Mouse (Mus musculus) cerebellum, postnatal 14 days (tissue): Measurements from ENCODE around the gene Csta1.
"Not testable (repeated sequence)": the region's sequence is repeated elsewhere in the genome, so short reads cannot be mapped to it uniquely, and the experiment has no call there.

Experiments used
- DNase-seq, 2 experiments: peaks; one replicate each; pipeline ENCODE4 v3.0.0; 2021; ENCODE audit warnings: mixed read lengths in 2 of 2

The Csta1 gene

GRCm38 (mm10) chr16:36131141-36131540 lies at the start of gene Csta1:
Gene Csta1 (minus strand): TSS chr16:36131241.
- DNase-seq, result no peak

- no peak for DNase-seq
Observed at GRCm38 (mm10) chr16:36179910-36180309, 48.9 kb upstream of the Csta1 start.

DNA sequence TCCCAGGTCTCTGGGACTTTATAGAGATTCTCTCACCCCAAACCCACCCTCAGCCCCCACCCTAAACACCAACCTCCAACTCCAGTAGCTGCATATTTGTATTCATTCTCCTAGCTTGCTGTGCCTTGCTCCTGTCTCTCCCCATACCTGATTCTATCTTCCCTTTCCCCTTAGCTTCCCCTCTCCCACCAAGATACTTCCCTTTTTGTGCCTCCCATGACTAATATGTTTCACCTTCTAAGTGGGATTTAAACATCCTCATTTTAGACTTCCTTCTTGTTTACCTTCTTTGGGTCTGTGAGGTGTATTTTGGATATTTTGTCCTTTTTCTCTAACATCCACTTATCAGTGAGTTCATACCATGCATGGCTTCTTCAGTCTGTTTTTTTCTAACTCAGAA lies 45.1 kb upstream of the Csta1 start:
- DNase-seq, result no peak

- DNase-seq, result not testable (repeated sequence)
Observed at GRCm38 (mm10) chr16:36167841-36168240, 36.8 kb upstream of the Csta1 start.

GRCm38 (mm10) chr16:36156402-36156975 lies 25.4 kb upstream of the Csta1 start, which contains the start of gene Stfa2l1:
Gene Stfa2l1 (plus strand): TSS chr16:36156811.
- DNase-seq, result no peak

DNA sequence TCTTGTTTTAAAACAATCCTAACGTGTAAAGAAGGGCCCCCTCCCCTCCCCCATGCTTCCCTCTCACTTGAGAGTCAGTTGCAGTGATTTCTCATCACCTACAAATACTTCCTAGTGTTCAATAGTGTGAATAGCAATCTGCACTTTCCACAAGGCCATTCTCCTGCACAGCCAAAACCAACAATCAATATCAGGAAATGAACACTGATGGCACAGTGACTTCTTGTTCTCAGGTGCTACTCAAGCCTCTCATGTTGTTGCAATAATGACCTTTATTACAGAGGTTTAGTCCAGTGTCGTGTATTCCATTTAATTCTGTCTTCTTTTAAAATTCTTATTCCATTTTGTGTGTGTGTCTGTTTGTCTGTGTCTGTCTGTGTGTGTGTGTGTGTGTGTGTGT lies 7.2 kb upstream of the Csta1 start:
- no peak for DNase-seq

DNA sequence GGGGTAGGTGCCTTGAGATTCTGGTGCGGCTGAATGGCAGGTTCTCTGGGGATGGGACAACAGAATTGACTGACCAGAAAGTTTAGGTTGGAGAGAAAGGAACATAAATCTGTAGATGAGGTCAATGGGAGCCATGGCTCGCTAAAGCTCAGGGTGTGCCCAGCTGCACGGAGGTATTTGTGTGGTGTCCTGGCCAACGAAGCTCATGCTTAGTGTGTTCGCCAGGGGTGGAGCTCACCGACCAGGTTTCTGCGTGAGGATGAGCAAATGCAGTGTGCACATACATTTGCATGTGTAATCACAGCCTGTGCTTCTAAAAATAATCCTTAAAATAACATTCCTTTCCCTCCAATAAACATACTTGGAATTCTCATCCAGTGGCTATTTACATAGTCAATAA lies 2.9 kb downstream of the Csta1 start:
- DNase-seq, result no peak

- DNase-seq, result not testable (repeated sequence)
Observed at GRCm38 (mm10) chr16:36115751-36116150, 15.3 kb downstream of the Csta1 start.

GRCm38 (mm10) chr16:36111486-36111885 lies 19.6 kb downstream of the Csta1 start:
- DNase-seq, result peak in 1 of 2 experiments; percentile 9

DNA sequence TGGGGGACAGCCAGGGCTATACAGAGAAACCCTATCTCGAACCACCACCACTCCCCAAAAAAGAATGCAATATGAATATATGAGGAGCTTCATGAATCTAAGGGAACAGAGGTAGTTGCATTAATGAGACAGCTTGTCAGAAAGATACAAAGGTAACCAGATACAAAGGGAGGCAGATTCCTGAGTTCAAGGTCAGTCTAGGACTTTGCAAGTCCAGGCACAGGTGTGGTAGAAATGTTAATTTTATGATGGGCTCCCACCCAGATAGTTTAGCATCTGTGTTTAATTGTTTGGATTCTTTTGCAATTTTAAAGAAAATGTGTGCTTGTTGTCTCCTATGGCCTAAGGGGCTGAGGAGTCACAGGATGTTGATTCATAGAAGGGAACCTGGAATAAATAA lies 28.8 kb downstream of the Csta1 start:
- no peak for DNase-seq

DNA sequence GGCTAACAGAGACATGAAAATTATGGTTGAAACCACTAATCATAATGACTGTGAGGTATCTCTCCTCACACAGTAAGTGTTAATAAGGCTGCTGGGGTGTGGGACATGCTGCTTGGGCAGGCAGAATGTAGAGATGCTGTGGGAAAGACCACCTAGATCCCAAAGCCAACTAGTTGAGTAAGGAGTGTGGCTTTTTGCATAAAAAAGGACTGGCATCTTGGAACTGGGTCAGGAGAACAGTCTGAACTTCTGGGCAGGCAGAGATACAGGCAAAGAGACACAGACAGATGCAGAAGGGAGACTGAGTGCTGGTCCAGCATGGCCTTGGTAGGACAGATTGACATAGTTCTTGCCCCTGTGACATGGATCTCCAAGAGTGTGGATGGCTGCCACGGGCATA lies 29.5 kb downstream of the Csta1 start:
- DNase-seq, result no peak

- not testable (repeated sequence) for DNase-seq
Observed at GRCm38 (mm10) chr16:36097813-36098499, 33.1 kb downstream of the Csta1 start.

GRCm38 (mm10) chr16:36094079-36094478 lies 37.0 kb downstream of the Csta1 start:
- no peak for DNase-seq

DNA sequence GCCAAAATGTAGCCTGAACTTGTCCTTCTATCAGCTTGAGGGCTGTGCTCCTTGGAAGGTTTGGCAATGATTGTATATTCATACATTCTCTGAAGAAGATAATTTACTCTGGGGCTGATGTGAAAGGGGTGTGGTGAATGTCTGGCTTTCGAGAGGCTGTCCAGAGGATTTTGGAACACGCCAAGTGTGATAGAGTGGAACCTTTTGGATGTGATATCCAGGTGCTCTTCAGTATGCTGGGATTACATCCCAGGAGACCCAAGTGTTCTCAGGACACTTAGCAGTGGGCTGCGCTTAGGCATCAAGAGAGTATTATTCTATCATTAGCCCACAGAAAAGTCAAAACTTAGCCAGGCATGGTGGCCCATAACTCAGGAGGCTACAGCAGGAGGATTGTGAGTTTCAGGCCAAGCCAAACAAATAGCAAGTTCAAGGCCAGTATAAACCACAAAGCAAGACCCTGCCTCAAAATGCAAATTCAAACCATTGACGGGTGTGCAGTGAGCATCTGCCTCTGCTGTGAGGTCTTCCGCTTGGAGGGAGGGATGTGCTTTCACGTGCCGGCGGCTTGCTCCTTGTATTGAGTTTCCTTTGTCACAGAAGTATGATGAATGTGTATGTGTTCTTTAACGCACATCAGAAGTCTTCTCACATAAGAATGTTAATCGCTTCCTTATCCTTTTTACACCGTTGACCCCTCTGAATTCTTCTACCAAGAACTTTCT lies 40.1 kb downstream of the Csta1 start:
- DNase-seq, result no peak

DNA sequence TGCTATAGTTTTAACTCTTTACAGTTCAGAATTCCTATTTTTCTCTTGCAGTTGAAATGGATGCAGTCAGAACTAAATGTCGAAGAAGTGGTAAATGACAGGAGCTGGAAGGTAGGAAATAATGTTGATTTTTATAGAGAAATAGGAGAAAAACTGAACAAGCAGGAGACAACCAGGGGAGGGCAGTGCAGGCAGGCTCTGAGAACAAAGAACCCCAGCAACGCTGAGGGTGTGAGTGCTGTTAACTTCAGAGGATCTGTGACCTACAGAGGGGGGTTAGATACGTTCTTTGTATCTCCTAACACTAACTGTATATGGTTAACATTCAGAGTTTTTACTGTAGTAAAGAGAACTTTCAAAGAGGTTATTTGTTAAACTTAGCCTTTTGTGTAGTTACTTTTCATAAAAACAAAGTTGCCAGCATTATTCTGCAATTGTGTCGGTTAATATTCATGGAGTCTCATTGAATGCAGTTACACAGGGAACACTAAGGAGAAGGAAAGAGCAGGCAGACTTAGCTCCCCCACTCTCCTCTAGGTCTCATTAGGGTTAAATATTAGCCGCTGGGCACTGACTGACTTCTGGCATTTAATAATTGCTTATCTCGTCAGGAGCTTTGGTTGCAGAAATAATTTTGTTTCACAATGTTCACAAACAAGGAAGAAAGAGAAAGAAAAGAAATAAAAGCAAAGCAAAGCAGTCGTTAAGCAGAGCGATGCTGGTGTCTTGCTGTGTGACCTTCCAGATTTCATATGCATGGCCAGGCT lies 41.0 kb downstream of the Csta1 start:
- DNase-seq, result no peak

DNA sequence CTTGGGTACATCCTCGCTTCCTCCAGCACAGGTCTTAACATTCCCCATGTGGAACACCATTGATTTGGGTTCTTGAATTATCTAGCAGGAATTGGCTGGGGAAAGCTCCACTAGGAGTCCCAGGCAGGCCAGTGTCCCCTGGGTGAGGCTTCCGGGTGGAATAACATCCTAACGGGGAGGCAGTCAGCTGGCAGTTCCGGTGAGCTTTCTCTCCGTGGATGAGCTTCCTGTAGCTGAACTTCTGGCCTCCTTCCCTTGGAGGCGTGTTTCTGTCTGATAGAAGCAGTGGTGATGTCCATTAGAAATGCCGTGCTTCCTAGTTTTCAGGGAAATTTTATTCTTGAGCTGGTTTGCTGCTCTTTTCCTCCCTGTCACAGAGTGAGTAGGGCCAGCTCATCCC lies 42.0 kb downstream of the Csta1 start:
- no peak for DNase-seq

- no peak for DNase-seq
Observed at GRCm38 (mm10) chr16:36087846-36088245, 43.2 kb downstream of the Csta1 start.

DNA sequence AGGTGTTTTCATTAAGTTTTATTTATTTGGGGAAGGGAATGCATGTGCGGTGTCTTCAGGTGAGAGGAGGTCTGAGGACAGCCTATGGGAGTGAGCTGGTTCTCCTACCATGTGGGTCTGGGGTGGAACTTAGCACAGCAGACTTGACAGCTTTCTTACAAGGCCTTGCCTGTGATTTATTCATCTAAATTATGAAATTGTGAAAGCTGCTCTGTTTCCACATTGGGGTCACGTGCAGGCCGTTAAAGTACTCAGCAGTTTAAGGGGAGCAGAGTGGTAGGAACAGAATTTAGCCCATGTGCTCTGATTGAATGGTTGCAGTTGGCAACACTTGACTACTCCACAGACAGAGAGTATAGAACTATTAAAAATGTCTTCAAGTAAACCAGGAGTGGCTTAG lies 51.1 kb downstream of the Csta1 start:
- no peak for DNase-seq

DNA sequence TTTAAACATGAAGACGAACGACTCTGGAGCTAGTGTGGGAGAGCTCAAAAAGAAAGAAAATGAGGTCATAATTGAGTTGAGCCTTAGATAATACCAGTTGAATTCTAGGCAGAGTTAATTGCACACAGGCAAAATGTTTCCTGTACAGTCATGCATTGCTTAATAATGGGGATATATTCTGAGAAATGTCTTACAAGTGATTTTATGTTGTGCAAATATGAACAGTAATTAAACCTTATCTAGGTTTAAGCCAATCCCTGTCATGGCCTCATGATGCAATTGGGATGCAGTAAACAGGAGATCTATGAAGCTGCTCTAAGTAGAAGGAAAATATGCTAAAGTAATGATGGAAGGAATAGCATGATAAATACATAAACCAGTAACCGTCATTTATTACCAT lies 56.3 kb downstream of the Csta1 start:
- DNase-seq, result no peak

DNA sequence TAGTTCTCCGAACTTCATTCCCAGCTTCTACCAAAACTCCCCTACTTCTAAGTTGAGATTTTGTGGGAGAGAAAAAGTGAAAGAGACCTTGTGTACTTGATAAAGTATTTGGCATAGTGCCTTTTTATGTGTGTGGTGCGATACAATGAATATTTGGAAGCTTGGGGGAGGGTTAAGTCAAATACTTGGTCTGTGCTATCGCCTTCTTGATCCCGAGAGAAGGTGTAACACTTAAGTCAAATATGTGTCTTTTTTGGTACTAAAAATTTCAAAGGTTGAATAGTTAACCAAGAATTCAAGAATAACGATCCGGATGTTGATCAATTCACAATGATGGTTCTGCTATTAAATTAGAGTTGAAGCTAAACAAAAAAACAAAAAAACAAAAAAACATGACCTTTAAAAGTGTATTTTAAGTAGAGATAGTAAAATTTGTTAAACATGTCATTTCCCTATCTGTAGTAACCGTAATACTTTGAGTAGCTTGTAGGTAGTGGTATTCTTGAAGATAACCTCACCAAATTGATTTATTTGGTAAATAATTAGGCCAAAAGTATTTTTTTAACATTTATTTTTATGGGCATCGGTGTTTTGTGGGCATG lies 58.5 kb downstream of the Csta1 start:
- DNase-seq, result no peak

GRCm38 (mm10) chr16:36071450-36072379 lies 59.3 kb downstream of the Csta1 start, which contains the start of the genes Fam162a and Ccdc58:
Gene Fam162a (minus strand): TSS chr16:36071594.
Gene Ccdc58 (plus strand): TSS chr16:36071685.
- peak; percentile 96 to 97 for DNase-seq

- DNase-seq, result no peak
Observed at GRCm38 (mm10) chr16:36071071-36071449, 60.0 kb downstream of the Csta1 start.
